Mouse (Mus musculus) cortical plate, adult 2 months (tissue): ENCODE measurements at regions not wholly inside any gene's neighbourhood (a gene's known extent, or its start where the extent isn't known, plus 50 kb on each side); places are given as distances from the start of the nearest gene placed in this dataset.

Source experiments
- H3K27ac ChIP-seq: fragments of 200-500 bp; 2 replicates; pipeline ENCODE4 v1.5.1; 2012; ENCODE audit warnings: low read length, control low read depth, inconsistent platforms; ENCODE audit not compliant: insufficient read depth
- H3K4me1 ChIP-seq: fragments of 200-500 bp; 2 replicates; pipeline ENCODE4 v1.6.1; 2011; ENCODE audit warnings: low read length; ENCODE audit not compliant: control insufficient read depth, insufficient read depth
- H3K4me3 ChIP-seq: fragments of 200-500 bp; 2 replicates; pipeline ENCODE4 v1.5.1; 2011; ENCODE audit warnings: mild to moderate bottlenecking, low read length, control low read depth; ENCODE audit not compliant: insufficient read depth
- CTCF ChIP-seq: fragments of 200-500 bp; IDR thresholded peaks from 2 replicates; pipeline ENCODE4 v1.5.1; 2011; ENCODE audit warnings: mild to moderate bottlenecking, control low read depth, low read length; ENCODE audit not compliant: insufficient read depth; ENCODE audit errors: extremely low read depth
- POLR2A ChIP-seq: fragments of 200-500 bp; IDR thresholded peaks from 2 replicates; pipeline ENCODE4 v1.6.1; 2011; ENCODE audit warnings: mild to moderate bottlenecking, low read length, control low read depth; ENCODE audit not compliant: insufficient read depth; ENCODE audit errors: extremely low read depth

DNA sequence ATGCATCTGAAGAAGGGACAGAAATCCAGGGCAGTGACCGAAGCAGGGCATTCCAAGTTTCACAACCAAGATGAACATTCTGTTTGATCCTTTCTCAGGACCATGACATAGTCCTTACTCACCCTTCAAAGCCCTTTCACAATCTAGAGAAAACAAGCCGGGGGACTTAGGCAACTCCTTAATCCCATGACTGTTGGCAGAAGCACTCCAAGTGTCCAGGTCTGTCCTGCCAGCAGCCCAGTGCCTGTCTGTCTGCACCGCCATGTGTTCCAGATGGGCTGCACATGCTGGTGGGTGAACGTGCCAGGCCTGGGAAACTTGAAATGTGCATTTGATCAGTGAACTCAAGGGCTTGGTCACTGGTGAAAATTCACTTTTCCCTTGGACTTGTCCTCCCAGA is 165.6 kb downstream of the Gm10260 start:
- no peaks in the 10 kb centered on the region for H3K4me1 ChIP-seq
- no peak overlapping the region for H3K27ac ChIP-seq
- H3K4me3 ChIP-seq, result no peak overlapping the region
- no peak for TF ChIP-seq CTCF
- TF ChIP-seq POLR2A, result no peak

DNA sequence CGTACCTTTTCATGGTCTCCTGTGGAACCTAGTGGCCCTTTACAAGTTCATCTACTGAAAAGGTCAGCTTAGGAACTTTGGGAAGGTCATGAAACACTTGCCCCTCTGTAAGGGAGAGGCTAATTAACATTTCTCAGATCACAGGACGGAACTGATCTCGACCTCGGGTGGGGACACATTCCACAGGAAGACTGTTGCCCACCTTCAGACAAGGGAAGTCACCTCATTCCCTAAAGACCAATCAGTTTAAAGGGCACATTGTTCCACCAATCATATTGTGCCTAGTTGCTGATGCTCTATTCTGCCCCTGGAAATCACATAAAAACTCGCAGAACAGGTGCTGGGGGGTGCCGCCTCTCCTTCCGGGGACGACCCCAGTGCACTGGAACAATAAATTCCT is 170.8 kb downstream of the Gm10260 start:
- no peak overlapping the region for H3K27ac ChIP-seq
- no peak overlapping the region for H3K4me3 ChIP-seq
- TF ChIP-seq POLR2A (no peak), CTCF (no peak)
- no peaks in the 10 kb centered on the region for H3K4me1 ChIP-seq

DNA sequence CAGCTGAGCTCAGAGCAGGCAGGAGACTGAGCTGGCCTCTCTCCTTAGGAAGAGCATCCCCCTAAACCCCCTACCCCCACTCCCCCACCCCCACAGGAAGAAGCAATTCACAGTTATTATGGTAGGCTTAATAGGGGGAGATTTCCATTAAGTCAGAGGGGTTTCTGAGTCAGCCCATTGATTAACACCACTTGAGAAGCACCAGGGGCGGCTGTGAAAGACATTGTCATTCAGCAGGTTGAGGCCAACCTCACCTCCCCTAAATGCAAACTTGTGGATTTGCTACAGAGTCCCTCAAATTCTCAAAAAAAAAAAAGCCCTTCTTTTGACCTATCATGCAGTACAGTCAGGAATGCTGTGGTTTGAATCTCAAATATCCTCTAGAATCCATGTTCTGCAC is 172.3 kb downstream of the Gm10260 start:
- H3K4me3 ChIP-seq, result no peak overlapping the region
- TF ChIP-seq POLR2A, result no peak
- no peak for TF ChIP-seq CTCF
- H3K4me1 ChIP-seq, result no peaks in the 10 kb centered on the region
- no peak overlapping the region for H3K27ac ChIP-seq

DNA sequence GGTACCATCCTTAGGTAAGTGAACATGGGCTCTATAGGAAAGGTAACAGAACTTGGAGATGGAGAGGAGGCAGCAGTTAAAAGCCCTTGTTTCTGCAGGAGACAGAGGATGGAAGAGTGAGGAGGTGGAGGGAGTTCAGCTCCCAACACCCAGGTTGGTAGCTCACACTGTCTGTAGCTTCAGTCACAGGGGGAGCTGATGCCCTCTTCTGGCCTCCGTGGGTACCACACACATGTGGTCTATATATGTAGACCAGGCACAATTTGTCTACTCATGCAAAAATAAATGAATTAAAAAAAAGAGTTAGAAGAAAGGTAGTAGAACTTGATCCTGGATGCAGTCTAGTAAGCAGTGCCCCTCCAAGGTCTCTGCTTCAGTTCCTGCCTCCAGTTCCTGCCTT is 173.3 kb downstream of the Gm10260 start:
- TF ChIP-seq CTCF, result no peak
- TF ChIP-seq POLR2A, result no peak
- Histone ChIP-seq H3K4me3 (no peak overlapping the region), H3K27ac (no peak overlapping the region), H3K4me1 (no peaks in the 10 kb centered on the region)

DNA sequence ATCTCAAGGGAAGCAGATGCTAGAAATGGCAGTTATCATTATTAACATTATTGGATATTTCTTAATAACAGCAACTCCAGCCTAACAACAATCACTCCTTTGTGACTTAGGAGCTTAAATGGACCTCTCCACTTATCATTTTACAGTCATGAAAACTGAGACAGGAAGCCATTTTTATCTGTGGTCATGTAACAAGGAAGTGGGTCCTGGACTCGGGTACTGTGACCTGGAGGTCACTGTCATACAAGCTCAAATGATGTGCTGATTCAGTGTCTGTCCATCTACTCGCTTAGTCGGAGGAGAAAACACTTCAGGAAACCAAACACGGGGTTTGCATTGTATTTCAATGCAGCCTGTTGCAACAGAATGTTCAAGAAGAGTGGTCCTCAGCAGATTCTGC is 176.4 kb downstream of the Gm10260 start:
- Histone ChIP-seq H3K4me1 (no peaks in the 10 kb centered on the region), H3K27ac (no peak overlapping the region), H3K4me3 (no peak overlapping the region)
- TF ChIP-seq CTCF, result no peak
- TF ChIP-seq POLR2A, result no peak

DNA sequence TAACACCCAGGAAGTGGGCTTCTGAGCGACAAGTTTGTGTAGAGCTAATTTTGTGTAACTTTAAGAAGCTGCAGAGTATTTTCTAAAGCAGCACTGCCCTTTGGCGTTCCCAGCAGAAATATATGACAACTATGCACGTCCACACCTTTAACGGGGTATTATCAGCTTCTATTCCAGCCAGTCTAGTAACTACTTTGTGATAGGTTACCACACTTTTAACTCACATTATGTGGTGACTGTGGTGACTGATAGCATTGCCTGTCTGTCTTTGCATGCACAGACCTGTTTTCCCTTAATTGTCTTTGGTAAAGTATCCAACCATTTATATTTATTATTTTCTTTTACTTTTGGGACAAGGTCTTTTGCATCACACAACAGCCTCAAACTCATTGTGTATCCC is 179.1 kb downstream of the Gm10260 start:
- no peak for TF ChIP-seq POLR2A
- TF ChIP-seq CTCF, result no peak
- no peak overlapping the region for H3K4me3 ChIP-seq
- no peaks in the 10 kb centered on the region for H3K4me1 ChIP-seq
- H3K27ac ChIP-seq, result no peak overlapping the region

DNA sequence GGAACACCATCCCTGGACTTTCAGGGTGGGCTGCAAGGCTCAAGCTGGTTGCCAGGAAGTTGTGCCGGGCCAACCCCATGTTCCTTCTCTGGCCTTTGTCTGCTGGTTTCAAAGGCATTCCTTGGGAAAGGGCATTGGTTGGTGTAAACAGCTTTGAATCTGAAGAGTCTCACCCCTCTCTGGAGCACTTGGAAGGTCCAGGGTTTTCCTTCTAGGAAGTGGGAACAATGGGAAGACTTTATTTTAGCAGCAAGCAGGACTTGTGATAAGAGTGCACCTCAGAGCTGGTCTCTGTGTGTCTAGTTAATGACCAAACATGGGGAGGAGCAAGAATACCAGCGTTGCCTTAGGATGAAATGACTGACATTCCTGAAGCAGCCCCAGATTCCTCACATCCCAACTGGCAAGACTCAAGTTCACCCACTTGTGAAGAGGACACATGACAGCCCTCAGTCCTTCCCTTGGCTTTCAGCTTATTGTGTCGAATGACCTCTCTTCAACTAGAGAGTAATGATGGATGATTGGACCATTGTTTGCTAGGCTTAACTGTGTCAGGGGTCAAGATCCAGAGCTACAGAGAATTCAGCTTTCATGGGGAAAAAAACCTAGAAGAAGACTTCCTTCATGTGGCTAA is 180.1 kb downstream of the Gm10260 start:
- peak overlapping the region; percentile 58; the same call in 1 of the 2 replicates for H3K27ac ChIP-seq
- H3K4me3 ChIP-seq, result no peak overlapping the region
- H3K4me1 ChIP-seq, result no peaks in the 10 kb centered on the region
- TF ChIP-seq POLR2A, result no peak

DNA sequence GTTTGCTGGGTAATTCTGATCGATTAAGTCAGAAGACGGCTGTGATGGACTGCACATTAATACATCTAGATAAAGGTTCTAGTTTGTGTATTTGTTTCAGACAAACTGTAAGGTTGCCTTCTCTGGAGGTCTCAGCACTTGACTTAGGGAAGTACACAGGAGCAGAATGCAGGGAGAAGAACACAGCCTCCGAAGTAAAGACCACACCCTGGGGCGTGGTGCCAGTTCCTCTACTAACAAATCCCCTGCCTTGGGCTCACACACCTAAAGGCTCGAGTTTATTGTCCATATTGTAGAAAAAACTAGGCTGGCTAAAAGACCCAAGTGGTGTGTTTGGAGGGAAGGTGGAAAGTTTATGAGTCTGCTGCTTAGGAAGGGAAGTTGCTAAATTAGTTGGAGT is 181.8 kb downstream of the Gm10260 start:
- H3K27ac ChIP-seq, result no peak overlapping the region
- no peak overlapping the region for H3K4me3 ChIP-seq
- no peaks in the 10 kb centered on the region for H3K4me1 ChIP-seq
- TF ChIP-seq POLR2A (no peak), CTCF (no peak)

DNA sequence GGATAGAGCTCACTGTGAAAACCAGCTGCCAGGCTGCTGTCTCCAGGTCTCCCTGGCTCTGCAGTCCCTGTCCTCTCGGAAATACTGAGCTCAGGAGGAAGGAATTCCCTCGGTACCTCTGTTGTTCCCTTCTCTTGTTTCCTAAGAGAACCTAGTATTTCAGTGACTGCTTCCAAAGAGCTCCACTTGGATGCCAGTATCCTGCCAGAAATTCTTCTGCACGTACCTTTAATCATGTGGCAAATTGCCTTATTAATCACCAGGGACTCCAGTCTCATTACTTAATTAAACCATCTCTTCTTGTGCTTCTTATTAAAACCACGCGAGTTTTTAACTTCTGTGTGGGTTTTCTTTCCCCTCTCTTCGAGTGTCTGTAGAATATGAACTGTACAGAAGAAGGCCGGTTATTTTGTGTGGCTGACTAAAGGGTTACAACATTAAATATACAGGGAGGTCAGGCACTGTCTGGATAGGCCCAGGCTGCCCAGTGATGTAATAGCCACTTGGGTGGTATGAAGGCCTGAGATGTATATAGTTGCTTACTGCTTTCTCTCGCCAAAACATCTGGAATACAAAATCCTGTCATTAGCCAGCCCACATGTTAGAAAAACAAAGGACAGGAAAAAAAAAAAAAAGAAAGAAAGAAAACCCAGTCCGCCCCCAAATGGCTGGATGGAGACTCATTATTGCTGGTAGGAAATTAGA is 183.2 kb downstream of the Gm10260 start:
- no peak overlapping the region for H3K4me3 ChIP-seq
- H3K4me1 ChIP-seq, result no peaks in the 10 kb centered on the region
- no peak for TF ChIP-seq POLR2A
- TF ChIP-seq CTCF, result no peak
- no peak overlapping the region for H3K27ac ChIP-seq

DNA sequence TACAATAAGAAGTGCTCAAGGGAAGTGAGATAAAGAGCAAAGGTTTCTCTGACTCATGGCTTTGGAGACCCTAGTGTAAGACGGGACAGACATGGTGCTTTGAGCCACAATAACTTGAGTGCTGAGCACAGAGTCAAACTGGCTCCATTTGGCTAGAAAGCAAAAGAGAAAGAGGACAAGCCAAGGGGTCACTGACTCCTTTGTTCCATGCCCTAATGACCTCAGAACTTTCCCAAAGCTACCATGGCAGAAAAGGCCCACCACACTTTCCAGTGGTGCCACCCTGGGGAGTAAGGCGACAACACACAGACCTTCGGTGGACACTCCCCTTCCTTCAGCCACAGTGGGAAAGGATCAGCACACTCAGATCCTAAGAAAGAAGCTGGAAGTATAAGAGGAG is 186.8 kb downstream of the Gm10260 start:
- Histone ChIP-seq H3K4me3 (no peak overlapping the region), H3K4me1 (no peaks in the 10 kb centered on the region), H3K27ac (no peak overlapping the region)
- TF ChIP-seq POLR2A (no peak), CTCF (no peak)
